Mouse (Mus musculus) megakaryocyte-erythroid progenitor cell, adult 5-6 weeks (primary cell): ENCODE results near the gene Ccdc63. TPM values are rescaled to one million over a fixed set of nuclear protein-coding genes. Genes with fewer than 3 reads are reported as not detected.

ENCODE experiments used
- ATAC-seq: replicated peaks from 2 replicates; pipeline ENCODE4 v1.8.0; 2016; ENCODE audit warnings: mild to moderate bottlenecking, inconsistent platforms; ENCODE audit not compliant: severe bottlenecking, poor library complexity, low FRiP score, low TSS enrichment
- total RNA-seq, 2 experiments: library from RNA; stranded (forward) in 1 of 2; stranded (reverse) in 1 of 2; fragments of 200-1000, 215-1000 nt in 1 of 2; fragments of >200 nt in 1 of 2; fragmentation: Nextera tagmentation in 1 of 2; gene quantifications; 2 replicates each; pipeline ENCODE4 v1.2.3; 2014 to 2017

Ccdc63 gene
- total RNA-seq, 2 experiments from 2014 or later = 1.4 TPM; not detected in 1

- no peak for ATAC-seq
These were observed 79.8 kb downstream of the Ccdc63 start for GRCm38 (mm10) chr5:122060767-122061333.

- ATAC-seq = 0 out of 2 replicates have a peak, but pooled peaks have one; percentile 51
These were observed 81.3 kb downstream of the Ccdc63 start for GRCm38 (mm10) chr5:122059060-122060017.

Other genes with a start within 250 kb of the Ccdc63 start
- not detected in 2 replicates for gene Cux2, start 90.7 kb downstream of the Ccdc63 start, total RNA-seq (2014; fragmentation: Nextera tagmentation)
- not detected in 2 replicates for gene Cux2, start 90.7 kb downstream of the Ccdc63 start, total RNA-seq (2017)
- gene Myl2, start 39.9 kb downstream of the Ccdc63 start, total RNA-seq (2014; fragmentation: Nextera tagmentation) = not detected in 2 replicates
- gene Myl2, start 39.9 kb downstream of the Ccdc63 start, total RNA-seq (2017) = not detected in 2 replicates
- gene Ppp1cc, start 17.5 kb upstream of the Ccdc63 start, total RNA-seq (2014; fragmentation: Nextera tagmentation) = 375 and 380 TPM in 2 replicates
- gene Ppp1cc, start 17.5 kb upstream of the Ccdc63 start, total RNA-seq (2017) = 229 and 230 TPM in 2 replicates
- gene Hvcn1, start 66.0 kb upstream of the Ccdc63 start, total RNA-seq (2014; fragmentation: Nextera tagmentation) = 1.4 and 11.2 TPM in 2 replicates
- gene Hvcn1, start 66.0 kb upstream of the Ccdc63 start, total RNA-seq (2017) = 0.38 and 1.4 TPM in 2 replicates
- 7.6 and 10.4 TPM in 2 replicates for gene Tctn1, start 123.6 kb upstream of the Ccdc63 start, total RNA-seq (2014; fragmentation: Nextera tagmentation)
- gene Tctn1, start 123.6 kb upstream of the Ccdc63 start, total RNA-seq (2017) = 2.5 and 4.2 TPM in 2 replicates
- gene Pptc7, start 143.5 kb upstream of the Ccdc63 start, total RNA-seq (2014; fragmentation: Nextera tagmentation) = 14.4 and 15.5 TPM in 2 replicates
- gene Pptc7, start 143.5 kb upstream of the Ccdc63 start, total RNA-seq (2017) = 10.4 and 11.3 TPM in 2 replicates
- 11.4 and 16.2 TPM in 2 replicates for gene Rad9b, start 213.4 kb upstream of the Ccdc63 start, total RNA-seq (2014; fragmentation: Nextera tagmentation)
- gene Rad9b, start 213.4 kb upstream of the Ccdc63 start, total RNA-seq (2017) = 7.5 and 11.7 TPM in 2 replicates
- 86.2 and 88.4 TPM in 2 replicates for gene Vps29, start 213.5 kb upstream of the Ccdc63 start, total RNA-seq (2014; fragmentation: Nextera tagmentation)
- gene Vps29, start 213.5 kb upstream of the Ccdc63 start, total RNA-seq (2017) = 45.5 and 93.0 TPM in 2 replicates
- gene Gpn3, start 231.1 kb upstream of the Ccdc63 start, total RNA-seq (2014; fragmentation: Nextera tagmentation) = 61.2 and 93.3 TPM in 2 replicates
- gene Gpn3, start 231.1 kb upstream of the Ccdc63 start, total RNA-seq (2017) = 61.5 and 75.8 TPM in 2 replicates
- 33.8 and 37.3 TPM in 2 replicates for gene Fam216a, start 231.5 kb upstream of the Ccdc63 start, total RNA-seq (2014; fragmentation: Nextera tagmentation)
- gene Fam216a, start 231.5 kb upstream of the Ccdc63 start, total RNA-seq (2017) = 61.3 and 67.8 TPM in 2 replicates